Mouse (Mus musculus) liver, postnatal 0 days (tissue): Measurements from ENCODE around the gene Ddx28. TPM values are rescaled to one million over a fixed set of nuclear protein-coding genes. Genes with fewer than 3 reads are reported as not detected.

Experiments
- ATAC-seq: fragments of 200-750 bp; cut with Nextera tagmentation; 2 replicates; pipeline ENCODE4 v1.8.0; 2017; ENCODE audit warnings: mild to moderate bottlenecking, moderate library complexity
- DNase-seq: peaks from one replicate; pipeline ENCODE4 v3.0.0-alpha.2; 2016
- H3K27ac ChIP-seq: fragments of 300-500 bp; sonication (generic); 2 replicates; pipeline ENCODE4 v1.5.1; 2014; ENCODE audit warnings: antibody characterized with exemption, moderate library complexity, mild to moderate bottlenecking, low read depth
- H3K27me3 ChIP-seq: fragments of 300-500 bp; sonication (generic); 2 replicates; pipeline ENCODE4 v1.6.1; 2014; ENCODE audit warnings: low read length, control low read depth, mixed read lengths; ENCODE audit not compliant: insufficient read depth
- H3K36me3 ChIP-seq: fragments of 300-500 bp; sonication (generic); replicated peaks from 2 replicates; pipeline ENCODE4 v1.6.1; 2014; ENCODE audit warnings: mild to moderate bottlenecking, control low read depth, low read length, moderate library complexity, mixed read lengths; ENCODE audit not compliant: insufficient read depth
- H3K4me1 ChIP-seq: fragments of 300-500 bp; sonication (generic); 2 replicates; pipeline ENCODE4 v1.6.1; 2014; ENCODE audit warnings: antibody characterized with exemption, mild to moderate bottlenecking, control low read depth; ENCODE audit not compliant: insufficient read depth
- H3K4me2 ChIP-seq: fragments of 300-500 bp; sonication (generic); 2 replicates; pipeline ENCODE4 v1.6.1; 2014; ENCODE audit warnings: low read depth, mild to moderate bottlenecking, low read length, moderate library complexity, mixed read lengths
- H3K4me3 ChIP-seq: fragments of 300-500 bp; sonication (generic); 2 replicates; pipeline ENCODE4 v1.5.1; 2014; ENCODE audit warnings: low read depth, low read length
- H3K9ac ChIP-seq: fragments of 300-500 bp; sonication (generic); replicated peaks from 2 replicates; pipeline ENCODE4 v1.6.1; 2014; ENCODE audit warnings: mild to moderate bottlenecking, moderate library complexity
- H3K9me3 ChIP-seq: fragments of 300-500 bp; sonication (generic); 2 replicates; pipeline ENCODE4 v1.6.1; 2016; ENCODE audit warnings: mild to moderate bottlenecking, control low read depth, low read length, mixed read lengths
- CTCF ChIP-seq: sonication (generic); IDR thresholded peaks from 2 replicates; pipeline ENCODE4 v1.5.1; 2016; ENCODE audit warnings: antibody characterized with exemption, low read depth
- EP300 ChIP-seq: IDR thresholded peaks from 2 replicates; pipeline ENCODE4 v1.6.1; 2016; ENCODE audit warnings: antibody characterized with exemption, low read depth, mild to moderate bottlenecking
- WGBS: fragments of 180-500 bp; shearing (Covaris S2); extraction: QIAGEN DNeasy Blood & Tissue Kit; methylation state at CpG from one replicate; pipeline ENCODE4 v1.1.7; 2014; ENCODE audit not compliant: insufficient replicate concordance; 5-methylcytosine and 5-hydroxymethylcytosine counted together
- polyA plus RNA-seq: library from polyadenylated mRNA; unstranded; fragments of >200 nt; fragmentation: Nextera tagmentation; extraction: Ambion mirVana; gene quantifications from 2 replicates; pipeline ENCODE4 v1.2.1, GENCODE M21; 2015

Ddx28 gene
- polyA plus RNA-seq, 1 experiment from 2014 or later: 14.7 TPM

- 61% methylated on average over 2 of the region's 2 CpGs for WGBS
- Histone ChIP-seq H3K27ac (peak overlapping the region; percentile 90), H3K9ac (no peak overlapping the region), H3K9me3 (no peaks in the 10 kb centered on the region), H3K4me2 (no peak overlapping the region), H3K27me3 (no peaks in the 10 kb centered on the region), H3K36me3 (no peaks in the 10 kb centered on the region), H3K4me3 (no peak overlapping the region), H3K4me1 (peaks cover 17% of the 10 kb centered on the region)
- DNase-seq: peak; percentile 56
- peak; percentile 95 for ATAC-seq
- TF ChIP-seq EP300: peak; percentile 86
- TF ChIP-seq CTCF: no peak
These were observed 12.7 kb downstream of the Ddx28 start for GRCm38 (mm10) chr8:105998971-105999370.

GRCm38 (mm10) chr8:105996359-105996758 lies 15.3 kb downstream of the Ddx28 start:
- Histone ChIP-seq H3K9ac (no peak overlapping the region), H3K4me1 (peaks cover 24% of the 10 kb centered on the region), H3K27me3 (no peaks in the 10 kb centered on the region), H3K4me2 (no peak overlapping the region), H3K4me3 (no peak overlapping the region), H3K27ac (no peak overlapping the region), H3K9me3 (no peaks in the 10 kb centered on the region), H3K36me3 (no peaks in the 10 kb centered on the region)
- 34% methylated on average over 4 of the region's 7 CpGs for WGBS
- ATAC-seq (no peak), DNase-seq (no peak)
- TF ChIP-seq CTCF (no peak), EP300 (no peak)

- no peak overlapping the region for H3K4me2 ChIP-seq
- no peaks in the 10 kb centered on the region for H3K36me3 ChIP-seq
- no peak overlapping the region for H3K4me3 ChIP-seq
- peak overlapping the region; percentile 80 for H3K27ac ChIP-seq
- peak; percentile 83 for ATAC-seq
- H3K4me1 ChIP-seq: peaks cover 24% of the 10 kb centered on the region
- H3K27me3 ChIP-seq: no peaks in the 10 kb centered on the region
- 25% methylated on average over 4 of the region's 4 CpGs for WGBS
- TF ChIP-seq EP300: no peak
- no peak for TF ChIP-seq CTCF
- no peak overlapping the region for H3K9ac ChIP-seq
- no peaks in the 10 kb centered on the region for H3K9me3 ChIP-seq
- DNase-seq: peak; percentile 30
These were observed 18.5 kb downstream of the Ddx28 start for GRCm38 (mm10) chr8:105993226-105993625.

GRCm38 (mm10) chr8:105992499-105992898 lies 19.2 kb downstream of the Ddx28 start:
- no peak overlapping the region for H3K4me3 ChIP-seq
- no peak overlapping the region for H3K9ac ChIP-seq
- peak overlapping the region; percentile 34; the same call in 1 of the 2 replicates for H3K27ac ChIP-seq
- no peaks in the 10 kb centered on the region for H3K9me3 ChIP-seq
- H3K4me2 ChIP-seq: no peak overlapping the region
- TF ChIP-seq CTCF: no peak
- DNase-seq: peak; percentile 45
- WGBS: 42% methylated on average over 5 of the region's 5 CpGs
- no peaks in the 10 kb centered on the region for H3K27me3 ChIP-seq
- no peak for ATAC-seq
- H3K4me1 ChIP-seq: peaks cover 23% of the 10 kb centered on the region
- H3K36me3 ChIP-seq: no peaks in the 10 kb centered on the region

- Histone ChIP-seq H3K9ac (no peak overlapping the region), H3K4me2 (no peak overlapping the region), H3K4me3 (no peak overlapping the region), H3K27ac (no peak overlapping the region), H3K27me3 (no peaks in the 10 kb centered on the region), H3K9me3 (no peaks in the 10 kb centered on the region), H3K36me3 (no peaks in the 10 kb centered on the region), H3K4me1 (peaks cover 13% of the 10 kb centered on the region)
- ATAC-seq (no peak), DNase-seq (no peak)
- no peak for TF ChIP-seq EP300
- no peak for TF ChIP-seq CTCF
- WGBS: 71% methylated on average over 2 of the region's 2 CpGs
These were observed 20.1 kb downstream of the Ddx28 start for GRCm38 (mm10) chr8:105991546-105991945.

- WGBS: 13% methylated on average over 15 of the region's 15 CpGs
- no peaks in the 10 kb centered on the region for H3K9me3 ChIP-seq
- H3K4me2 ChIP-seq: no peak within 1 kb of the TSS
- H3K4me1 ChIP-seq: peaks cover 10% of the 10 kb centered on the region
- TF ChIP-seq EP300 (no peak), CTCF (peak; percentile 96)
- H3K27me3 ChIP-seq: no peaks in the 10 kb centered on the region
- no peak within 1 kb of the TSS for H3K9ac ChIP-seq
- H3K36me3 ChIP-seq: no peaks in the 10 kb centered on the region
- no peak within 1 kb of the TSS for H3K4me3 ChIP-seq
- ATAC-seq (peak; percentile 70), DNase-seq (peak; percentile 90)
- no peak within 1 kb of the TSS for H3K27ac ChIP-seq
These were observed 20.8 kb downstream of the Ddx28 start, which contains the start of gene Dus2 for GRCm38 (mm10) chr8:105990856-105991387. Gene Dus2, plus strand, starts transcription at chr8:105991337.
